Mouse (Mus musculus) neural tube, embryonic 13.5 days (tissue): Measurements from ENCODE around the gene Esp18. TPM values are rescaled to one million over a fixed set of nuclear protein-coding genes. Genes with fewer than 3 reads are reported as not detected.

Experiments
- ATAC-seq: fragments of 200-750 bp; cut with Nextera tagmentation; 2 replicates; pipeline ENCODE4 v1.8.0; 2017; ENCODE audit warnings: low read depth, mild to moderate bottlenecking, moderate TSS enrichment, moderate library complexity
- H3K27ac ChIP-seq: fragments of 300-500 bp; sonication (generic); replicated peaks from 2 replicates; pipeline ENCODE4 v1.5.1; 2015; ENCODE audit warnings: moderate library complexity, mild to moderate bottlenecking, inconsistent platforms
- H3K27me3 ChIP-seq: fragments of 300-500 bp; sonication (generic); 2 replicates; pipeline ENCODE4 v1.6.1; 2015; ENCODE audit warnings: mild to moderate bottlenecking, inconsistent platforms
- H3K36me3 ChIP-seq: fragments of 300-500 bp; sonication (generic); 2 replicates; pipeline ENCODE4 v1.6.1; 2015; ENCODE audit warnings: mild to moderate bottlenecking, inconsistent platforms
- H3K4me1 ChIP-seq: fragments of 300-500 bp; sonication (generic); replicated peaks from 2 replicates; pipeline ENCODE4 v1.6.1; 2015; ENCODE audit warnings: inconsistent platforms
- H3K4me2 ChIP-seq: fragments of 300-500 bp; sonication (generic); 2 replicates; pipeline ENCODE4 v1.6.1; 2015; ENCODE audit warnings: inconsistent platforms, mild to moderate bottlenecking, moderate library complexity
- H3K4me3 ChIP-seq: fragments of 300-500 bp; sonication (generic); 2 replicates; pipeline ENCODE4 v1.5.1; 2015; ENCODE audit warnings: mild to moderate bottlenecking, inconsistent platforms
- H3K9ac ChIP-seq: fragments of 300-500 bp; sonication (generic); 2 replicates; pipeline ENCODE4 v1.6.1; 2015; ENCODE audit warnings: moderate library complexity, mild to moderate bottlenecking, inconsistent platforms
- H3K9me3 ChIP-seq: fragments of 300-500 bp; sonication (generic); 2 replicates; pipeline ENCODE4 v1.6.1; 2016; ENCODE audit warnings: inconsistent platforms
- WGBS: fragments of 180-500 bp; shearing (Covaris S2); methylation state at CpG from one replicate; pipeline ENCODE4 v1.1.7; 2015; 5-methylcytosine and 5-hydroxymethylcytosine counted together
- microRNA-seq: library from miRNA; unstranded; fragments of <30 nt; microRNA quantifications from one replicate; pipeline ENCODE4, GENCODE M21; 2016
- polyA plus RNA-seq: library from polyadenylated mRNA; unstranded; fragments of >200 nt; fragmentation: Nextera tagmentation; extraction: Ambion mirVana; gene quantifications from 2 replicates; pipeline ENCODE4 v1.2.1, GENCODE M21; 2015

Esp18 gene
- not detected in 2 replicates for polyA plus RNA-seq

- Histone ChIP-seq H3K36me3 (no peaks in the 10 kb centered on the region), H3K27me3 (no peaks in the 10 kb centered on the region)
- ATAC-seq, result no peak
Measured at GRCm38 (mm10) chr17:39406059-39406458, at the start of gene Esp18. TSS of gene Esp18 (plus strand) at chr17:39406359.

GRCm38 (mm10) chr17:39363316-39363715 lies 42.8 kb upstream of the Esp18 start:
- ATAC-seq, result no peak
- no peaks in the 10 kb centered on the region for H3K36me3 ChIP-seq
- 61% methylated on average over 3 of the region's 3 CpGs for WGBS

More at GRCm38 (mm10) chr17:39406059-39406458, at the start of gene Esp18:
- Histone ChIP-seq H3K9me3 (no peaks in the 10 kb centered on the region), H3K9ac (no peak within 1 kb of the TSS), H3K27ac (no peak within 1 kb of the TSS), H3K4me3 (no peak within 1 kb of the TSS), H3K4me2 (no peak within 1 kb of the TSS), H3K4me1 (no peaks in the 10 kb centered on the region)
- WGBS, result 75% methylated on average over 2 of the region's 2 CpGs

More at GRCm38 (mm10) chr17:39363316-39363715, 42.8 kb upstream of the Esp18 start:
- Histone ChIP-seq H3K9ac (no peak overlapping the region), H3K27ac (no peak overlapping the region), H3K4me3 (no peak overlapping the region), H3K9me3 (no peaks in the 10 kb centered on the region; the same call in 1 of the 2 replicates), H3K27me3 (no peaks in the 10 kb centered on the region), H3K4me2 (no peak overlapping the region), H3K4me1 (no peaks in the 10 kb centered on the region)

Small RNA genes within 50 kb of the gene (microRNA-seq; reads per million reads assigned to microRNA genes)
- not detected for gene Gm26429

Other genes with a start within 250 kb of the Esp18 start
- gene Esp16, start 129.8 kb downstream of the Esp18 start, polyA plus RNA-seq, result not detected in 2 replicates
- not detected in 2 replicates for gene Esp15, start 234.6 kb downstream of the Esp18 start, polyA plus RNA-seq